In the genomic region with DNA sequence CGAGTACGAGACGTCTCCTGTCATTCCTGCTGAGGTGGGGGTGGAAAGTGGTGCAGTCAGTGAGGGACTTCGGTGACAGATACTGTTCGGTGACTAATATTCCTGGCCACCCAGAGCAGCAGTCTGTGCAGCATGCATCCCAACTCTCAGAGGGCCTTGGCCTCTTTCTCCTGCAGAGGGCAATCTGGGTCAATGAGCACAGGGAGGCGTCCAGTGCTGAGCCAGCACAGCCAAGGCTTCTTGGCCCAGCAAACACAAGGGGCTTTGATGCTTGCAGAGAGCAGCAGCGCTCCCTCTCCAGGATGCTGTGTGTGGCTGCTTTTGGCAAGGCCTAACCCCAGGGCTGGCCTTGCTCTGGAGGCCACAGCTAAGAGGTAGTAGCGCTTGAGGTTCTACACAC, we compare ENCODE assay signal across 9 mouse cellular contexts. TPM values are rescaled to one million over a fixed set of nuclear protein-coding genes. Genes with fewer than 3 reads are reported as not detected.
A peak's percentile ranks its signal among the peaks of the same experiment; 100 is the strongest.
DNase-seq lines count a peak whose midpoint lies in the region; ATAC-seq lines count a peak whose summit lies in the region.
"Had no signal": no experiment of that assay in that cellular context is flagged by ENCODE, and none has a peak within 500 bp of the region (broad histone marks: within the 10 kb centered on the region; RNA-seq: fewer than 3 reads in every experiment).

No protein-coding gene starts in this region.

- H3K27me3 ChIP-seq in heart, embryonic 10.5 days (ENCODE audit: insufficient read depth, poor library complexity, severe bottlenecking), result peaks cover 62% of the 10 kb centered on the region
- peaks cover 41% of the 10 kb centered on the region for H3K27me3 ChIP-seq in heart, embryonic 11.5 days (ENCODE audit: control insufficient read depth, insufficient read depth, low read length)

- H3K36me3 ChIP-seq in heart, embryonic 10.5 days, result no peaks in the 10 kb centered on the region
- no peaks in the 10 kb centered on the region for H3K36me3 ChIP-seq in heart, embryonic 11.5 days (ENCODE audit: control insufficient read depth, insufficient read depth, low read length)
- H3K36me3 ChIP-seq: neural tube, embryonic 12.5 days had no signal

- H3K9ac ChIP-seq in heart, embryonic 11.5 days (ENCODE audit: low read depth, low read length), result no peak overlapping the region
- H3K9ac ChIP-seq: neural tube, embryonic 12.5 days had no signal

- H3K27ac ChIP-seq in heart, embryonic 10.5 days, result no peak overlapping the region
- H3K27ac ChIP-seq in heart, embryonic 11.5 days (ENCODE audit: low read depth, low read length), result no peak overlapping the region
- H3K27ac ChIP-seq: neural tube, embryonic 12.5 days had no signal

- ATAC-seq in heart, embryonic 11.5 days (replicated peaks; ENCODE audit: insufficient number of reproducible peaks, low FRiP score, low TSS enrichment), result no peak
- ATAC-seq in megakaryocyte, adult 5-6 weeks (ENCODE audit: poor library complexity, severe bottlenecking), result no peak

- peak; percentile 70 for DNase-seq in heart, embryonic 10.5 days (ENCODE audit: low spot score)
- peak; percentile 86 for DNase-seq in adrenal gland, adult 8-10 months
- DNase-seq in embryo, embryonic 11 days, result peak; percentile 43
- DNase-seq in left cerebral cortex, postnatal 14 days (ENCODE audit: low spot score in 2 of 2), result peak; percentile 50 to 56
- no peak for DNase-seq in ovary, postnatal 10 days (ENCODE audit: low spot score)
- no peak for DNase-seq in ovary, adult 18-20 months (ENCODE audit: low spot score)

- intact Hi-C loops in left cerebral cortex, postnatal 14 days (cut with DNase I), result loop anchor here (5.0 kb wide), 1 partner anchor 525 kb away; no protein-coding TSS in a partner anchor

- WGBS in heart, embryonic 10.5 days, result 70% methylated on average over 8 of the region's 8 CpGs
- 69% methylated on average over 8 of the region's 8 CpGs for WGBS in heart, embryonic 11.5 days (ENCODE audit: insufficient replicate concordance)

- peaks cover 3% of the 10 kb centered on the region; the same call in 1 of the 2 replicates for H3K9me3 ChIP-seq in heart, embryonic 10.5 days
- H3K9me3 ChIP-seq in heart, embryonic 11.5 days (replicated peaks; ENCODE audit: control insufficient read depth, low read length), result no peaks in the 10 kb centered on the region
- H3K9me3 ChIP-seq: neural tube, embryonic 12.5 days had no signal

- H3K4me3 ChIP-seq in heart, embryonic 10.5 days, result no peak overlapping the region
- no peak overlapping the region for H3K4me3 ChIP-seq in heart, embryonic 11.5 days (ENCODE audit: low read depth, low read length)
- H3K4me3 ChIP-seq: neural tube, embryonic 12.5 days had no signal

- peaks cover 17% of the 10 kb centered on the region for H3K4me1 ChIP-seq in heart, embryonic 10.5 days
- H3K4me1 ChIP-seq in heart, embryonic 11.5 days (ENCODE audit: control insufficient read depth, insufficient read depth, low read length), result peaks cover 16% of the 10 kb centered on the region

- no peak overlapping the region for H3K4me2 ChIP-seq in heart, embryonic 11.5 days
- H3K4me2 ChIP-seq: neural tube, embryonic 12.5 days had no signal

RNA-seq across cellular contexts. Expression of gene Zfp648, which starts 1.6 kb away (rescaled TPM):
- 0.12 and 0.14 TPM in 2 replicates for polyA plus RNA-seq in heart, embryonic 10.5 days (2016; fragmentation: Nextera tagmentation; extraction: Ambion mirVana)
- polyA plus RNA-seq in heart, embryonic 11.5 days (2014; fragmentation: Nextera tagmentation; extraction: Ambion mirVana), result not detected in 2 replicates
- under 1 TPM; 0.17 to 0.59 (median 0.36) TPM for total RNA-seq in adrenal gland, adult 8-10 months (2022)
- total RNA-seq in left cerebral cortex, postnatal 14 days (2021), result under 1 TPM; 0.51 to 0.59 TPM
- not detected in 2 replicates for total RNA-seq in megakaryocyte, adult 5-6 weeks (2015)
- not detected in 2 replicates for total RNA-seq in megakaryocyte, adult 5-6 weeks (2017)

Comparison
In these comparisons a context has a peak if more than half of its experiments do, and no peak if none do; other contexts are left out.
1. DNase-seq: peak in heart, embryonic 10.5 days (single experiment), adrenal gland, adult 8-10 months (single experiment), embryo, embryonic 11 days (single experiment) and left cerebral cortex, postnatal 14 days (2 of 2); none in ovary, postnatal 10 days (single experiment) and ovary, adult 18-20 months (single experiment).